Mouse (Mus musculus): ENCODE results near the gene Itgb4.
A peak's percentile ranks its signal among the peaks of the same experiment; 100 is the strongest.

The Itgb4 gene

DNA sequence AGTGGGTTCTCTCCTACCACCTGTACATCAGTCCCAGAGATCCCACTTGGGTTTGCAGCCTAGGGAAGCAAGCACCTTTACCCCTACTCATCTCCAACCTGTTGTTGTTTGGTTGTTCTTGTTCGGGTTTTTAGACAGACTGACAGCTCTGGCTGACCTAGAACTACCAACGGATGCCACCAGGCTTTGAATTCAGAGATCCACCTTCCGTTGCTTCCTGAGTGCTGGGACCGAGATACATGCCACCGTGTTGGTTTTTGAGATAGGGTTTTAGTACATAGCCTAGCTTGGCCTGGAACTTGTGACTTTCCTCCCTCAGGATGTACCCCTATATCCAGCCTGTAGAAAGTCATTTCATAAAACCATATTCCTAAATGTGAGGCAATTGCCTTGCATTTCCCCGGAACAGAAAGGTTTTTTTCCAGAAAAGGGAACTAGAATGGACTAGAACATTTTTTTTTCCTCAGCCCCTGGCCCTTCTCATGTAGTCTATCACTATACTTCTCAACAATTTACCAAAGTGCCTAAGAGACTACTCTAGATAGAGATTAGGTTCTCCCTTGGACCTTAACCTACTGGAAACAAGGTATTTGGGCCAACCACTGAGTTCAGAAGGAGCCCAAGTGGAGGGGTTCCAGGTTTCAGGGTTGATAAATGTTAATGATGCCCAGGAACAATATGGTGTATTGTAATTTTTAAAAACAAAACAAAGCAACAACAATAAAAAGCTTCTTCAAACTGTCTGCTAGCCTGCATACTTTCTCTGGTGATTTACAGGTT, 54.8 kb downstream of the Itgb4 start:
- DNase-seq, result no peak

GRCm38 (mm10) chr11:116030088-116030897, 55.8 kb downstream of the Itgb4 start, which contains the start of gene Unk:
TSS of gene Unk (plus strand) at chr11:116030322.
- peak; percentile 98 for DNase-seq

DNA sequence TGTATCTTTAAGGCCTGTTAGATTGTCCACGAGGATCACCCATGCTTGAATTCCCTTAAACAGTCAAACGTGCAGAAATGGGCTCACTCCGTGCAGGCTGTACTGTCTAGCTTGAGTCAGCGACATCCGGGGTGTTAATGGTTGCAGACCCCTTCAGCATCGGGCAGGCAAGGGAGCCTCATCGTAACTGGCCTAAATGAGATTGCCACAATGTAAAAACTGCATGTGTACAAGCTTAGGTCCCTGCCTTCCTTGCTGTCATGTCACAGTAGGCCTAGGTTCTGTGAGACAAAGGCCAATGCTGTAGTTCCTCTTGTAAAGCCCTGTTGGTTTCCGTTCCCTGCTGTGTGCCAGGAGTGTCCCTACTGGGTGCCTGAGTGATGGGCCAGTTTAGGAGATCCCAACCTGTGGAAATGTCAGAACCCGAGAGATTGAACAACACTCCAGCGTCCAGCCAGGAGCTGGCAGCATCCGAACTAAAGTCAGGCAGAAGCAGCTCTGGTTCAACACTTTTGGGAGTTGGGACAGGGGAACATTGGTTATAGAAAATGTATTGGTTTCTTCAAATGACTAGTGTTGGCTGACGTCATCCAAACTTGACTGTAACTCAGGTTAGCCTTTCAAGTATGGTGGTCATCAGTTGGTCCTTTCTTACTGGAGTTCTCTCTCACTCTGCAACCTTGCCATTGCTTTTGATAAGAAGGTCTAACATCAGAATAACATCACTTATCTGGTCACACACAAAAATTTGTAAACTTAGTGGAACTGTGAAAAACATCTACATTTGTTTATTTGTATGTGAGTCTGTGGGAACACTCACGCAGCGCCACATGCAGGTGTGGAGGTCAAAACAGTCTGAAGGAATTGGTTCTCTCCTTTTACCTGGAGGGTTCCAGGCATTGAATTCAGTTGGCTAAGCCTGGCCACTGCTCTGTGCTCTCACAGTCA, 56.7 kb downstream of the Itgb4 start:
- peak; percentile 50 for DNase-seq

- no peak for DNase-seq
Observed at GRCm38 (mm10) chr11:116034584-116034983, 60.1 kb downstream of the Itgb4 start.

DNA sequence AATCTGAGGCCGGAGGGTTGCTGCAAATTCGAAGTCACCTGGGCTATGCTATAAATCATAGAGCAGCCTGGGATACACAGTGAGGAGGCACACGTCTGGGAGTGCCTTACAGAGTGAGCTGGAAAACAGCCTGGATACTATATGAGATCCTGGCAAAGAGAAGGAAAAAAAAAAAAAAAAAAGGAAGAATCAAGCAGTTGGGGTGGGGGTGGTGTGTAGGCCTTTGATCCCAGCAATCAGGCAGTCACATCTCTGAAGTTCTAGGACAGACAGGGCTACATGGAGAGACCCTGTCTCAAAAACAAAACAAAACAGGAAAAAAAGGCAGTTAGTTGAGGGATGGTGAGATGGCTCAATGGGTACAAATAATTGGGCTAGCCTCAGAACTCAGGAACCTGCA, 62.2 kb downstream of the Itgb4 start:
- DNase-seq, result no peak

DNA sequence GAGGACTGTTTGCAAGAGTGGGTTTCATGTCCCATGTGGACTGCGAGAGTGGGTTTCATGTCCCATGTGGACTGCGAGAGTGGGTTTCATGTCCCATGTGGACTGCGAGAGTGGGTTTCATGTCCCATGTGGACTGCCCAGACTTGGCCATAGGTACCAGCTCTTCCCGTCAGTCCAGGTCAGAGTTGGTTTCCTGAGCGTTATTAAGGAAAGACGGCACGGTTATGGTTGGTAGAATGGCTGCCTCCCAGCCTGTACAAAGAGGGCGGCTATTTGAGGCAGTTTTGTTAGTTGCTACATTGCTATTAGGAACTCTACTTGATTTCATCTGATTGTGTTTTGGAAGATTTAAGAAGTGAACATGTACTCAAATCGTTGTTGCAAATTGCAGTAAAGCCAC, 63.3 kb downstream of the Itgb4 start:
- DNase-seq, result no peak

DNA sequence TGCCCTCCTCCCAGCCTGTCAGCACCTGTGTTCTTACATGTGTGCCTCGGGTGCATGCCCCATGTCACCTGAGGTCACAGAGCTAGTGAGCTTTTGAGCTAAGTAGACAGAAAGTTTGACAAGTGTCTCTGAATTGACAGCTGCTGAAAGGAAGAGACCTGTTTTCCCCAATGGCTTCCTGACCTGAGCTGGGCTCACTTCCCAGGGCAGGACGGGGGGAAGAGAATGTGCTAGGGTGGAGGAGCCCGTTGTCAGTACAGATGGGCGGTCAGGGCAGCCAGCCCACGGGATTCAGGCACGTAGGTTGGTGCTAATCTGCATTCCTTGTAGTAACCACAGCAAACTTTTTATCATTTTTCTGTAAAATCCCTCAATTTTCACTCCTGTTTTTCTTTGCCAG, 66.1 kb downstream of the Itgb4 start:
- no peak for DNase-seq

DNA sequence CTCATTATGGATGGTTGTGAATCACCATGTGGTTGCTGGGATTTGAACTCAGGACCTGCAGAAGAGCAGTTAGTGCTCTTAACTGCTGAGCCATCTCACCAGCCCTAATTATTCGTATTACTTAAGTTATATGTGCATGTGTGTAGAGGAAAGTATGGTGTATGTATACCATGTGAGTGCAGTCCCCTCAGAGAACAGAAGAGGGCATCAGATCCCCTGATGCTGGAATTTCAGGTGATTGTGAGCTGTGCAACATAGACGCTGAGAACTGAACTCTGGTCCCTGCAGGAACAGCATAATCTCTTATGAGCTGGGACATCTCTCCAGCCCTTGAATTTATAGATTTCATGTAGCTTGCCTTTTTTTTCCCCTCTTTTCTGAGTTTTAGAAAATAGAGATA, 67.3 kb downstream of the Itgb4 start:
- DNase-seq, result no peak

GRCm38 (mm10) chr11:116042372-116043138, 68.0 kb downstream of the Itgb4 start:
- no peak for DNase-seq

GRCm38 (mm10) chr11:116043286-116043685, 68.8 kb downstream of the Itgb4 start:
- DNase-seq, result no peak

DNA sequence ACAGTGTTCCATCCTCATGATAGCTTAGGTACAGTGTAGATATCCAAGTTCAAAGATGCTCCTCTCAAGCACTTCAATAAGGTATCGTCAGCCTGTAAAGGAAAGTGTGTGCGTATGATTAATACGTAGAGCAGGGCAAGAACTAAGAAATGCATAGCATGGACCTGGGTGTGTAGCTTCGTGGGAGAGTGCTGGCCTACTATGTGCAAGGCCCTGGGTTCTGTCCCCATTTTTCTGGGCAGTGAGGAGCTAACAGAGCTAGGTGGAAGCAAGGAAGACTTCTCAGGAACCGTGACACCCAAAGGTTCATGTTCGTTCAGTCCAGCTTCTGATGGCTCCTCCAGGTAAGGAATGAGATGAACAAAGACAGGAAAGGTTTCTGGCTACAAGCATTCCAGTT, 70.7 kb downstream of the Itgb4 start:
- DNase-seq, result no peak

DNA sequence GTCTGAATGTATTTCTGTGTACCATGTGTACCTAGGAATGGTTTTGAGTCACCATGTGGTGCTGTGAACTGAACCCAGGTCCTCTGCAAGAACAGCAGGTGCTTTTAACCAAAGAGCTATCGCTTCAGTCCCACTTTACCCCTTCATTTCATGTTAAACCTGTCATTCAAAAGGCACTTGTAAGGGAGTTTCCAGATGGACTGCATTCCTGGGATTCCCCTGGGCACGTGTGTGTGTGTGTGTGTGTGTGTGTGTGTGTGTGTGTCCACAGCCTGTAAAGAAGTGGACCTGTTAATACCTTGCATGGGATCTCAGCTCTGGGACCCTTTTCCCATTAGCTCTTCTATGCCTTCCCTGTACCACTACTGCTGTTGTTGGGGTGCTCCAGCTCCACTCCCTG, 75.1 kb downstream of the Itgb4 start:
- DNase-seq, result no peak

DNA sequence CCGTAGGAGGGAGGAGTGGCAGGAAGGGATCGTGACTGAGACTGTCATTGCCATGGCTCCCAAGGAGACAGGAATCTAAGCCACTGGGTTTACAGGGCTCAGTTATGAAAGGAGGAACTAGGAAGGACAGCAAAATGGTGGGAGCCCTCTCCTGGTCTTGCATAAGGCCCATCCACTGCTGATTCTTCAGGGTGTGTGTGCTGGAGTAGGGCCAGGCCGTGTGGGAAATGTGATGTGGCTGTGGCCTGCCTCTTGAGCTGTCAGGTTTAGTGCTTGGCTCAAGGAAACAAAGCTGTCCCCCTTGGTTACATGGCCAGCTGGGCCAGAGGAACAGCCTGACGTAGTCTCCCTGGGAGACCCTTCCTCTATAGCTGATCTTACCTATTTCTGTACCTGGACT, 75.7 kb downstream of the Itgb4 start:
- DNase-seq, result no peak

DNA sequence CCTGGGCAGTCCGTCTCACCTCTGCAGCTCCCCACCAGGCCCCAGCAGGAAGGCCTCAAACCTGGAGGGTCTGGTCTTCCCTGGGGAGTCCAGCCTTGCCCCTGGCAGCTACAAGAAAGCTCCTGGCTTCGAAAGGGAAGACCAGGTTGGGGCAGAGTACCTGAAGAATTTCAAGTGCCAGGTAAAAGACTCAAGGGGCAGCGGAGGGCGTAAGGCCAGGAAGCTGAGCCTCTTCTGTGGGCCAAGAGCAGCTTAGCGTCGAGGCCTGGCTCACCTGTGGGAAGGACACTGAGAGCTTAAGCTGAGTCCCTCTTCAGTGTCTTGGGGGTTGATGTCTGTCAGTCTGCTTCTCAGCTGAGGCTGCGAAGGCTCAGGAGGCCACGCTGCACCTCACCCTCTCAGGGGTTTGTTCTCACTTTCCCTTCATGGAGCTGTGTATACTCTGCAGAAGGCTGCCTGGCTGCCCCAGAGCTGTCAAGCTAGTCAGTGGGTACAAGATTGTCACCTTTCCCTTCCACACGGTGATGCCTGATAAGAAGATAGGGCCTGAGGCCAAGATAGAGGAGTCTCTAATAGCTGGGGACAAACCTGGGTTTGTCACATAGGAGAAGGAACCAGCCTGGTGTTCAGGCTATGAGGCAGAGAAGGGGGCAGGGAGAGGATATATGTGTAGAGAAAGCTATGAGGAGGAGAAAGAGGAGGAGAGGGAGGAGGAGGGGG, 79.2 kb downstream of the Itgb4 start:
- DNase-seq, result no peak

DNA sequence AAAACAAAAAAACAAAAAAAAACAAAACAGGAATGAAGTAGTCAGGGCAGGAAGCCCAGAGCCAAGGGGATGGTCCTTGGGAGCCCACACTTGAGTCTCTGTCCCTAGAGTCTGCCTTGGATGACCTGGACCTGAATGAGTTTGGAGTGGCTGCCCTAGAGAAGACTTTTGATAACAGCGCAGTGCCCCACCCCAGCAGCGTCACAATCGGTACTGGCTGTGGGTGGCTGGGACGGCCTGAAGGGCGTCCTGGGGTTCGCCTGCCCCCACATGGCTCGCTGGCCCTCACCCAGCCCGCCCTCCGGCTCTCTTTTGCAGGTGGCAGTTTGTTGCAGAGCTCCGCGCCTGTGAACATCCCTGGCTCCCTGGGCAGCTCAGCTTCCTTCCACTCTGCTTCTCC, 81.4 kb downstream of the Itgb4 start:
- DNase-seq, result no peak

DNA sequence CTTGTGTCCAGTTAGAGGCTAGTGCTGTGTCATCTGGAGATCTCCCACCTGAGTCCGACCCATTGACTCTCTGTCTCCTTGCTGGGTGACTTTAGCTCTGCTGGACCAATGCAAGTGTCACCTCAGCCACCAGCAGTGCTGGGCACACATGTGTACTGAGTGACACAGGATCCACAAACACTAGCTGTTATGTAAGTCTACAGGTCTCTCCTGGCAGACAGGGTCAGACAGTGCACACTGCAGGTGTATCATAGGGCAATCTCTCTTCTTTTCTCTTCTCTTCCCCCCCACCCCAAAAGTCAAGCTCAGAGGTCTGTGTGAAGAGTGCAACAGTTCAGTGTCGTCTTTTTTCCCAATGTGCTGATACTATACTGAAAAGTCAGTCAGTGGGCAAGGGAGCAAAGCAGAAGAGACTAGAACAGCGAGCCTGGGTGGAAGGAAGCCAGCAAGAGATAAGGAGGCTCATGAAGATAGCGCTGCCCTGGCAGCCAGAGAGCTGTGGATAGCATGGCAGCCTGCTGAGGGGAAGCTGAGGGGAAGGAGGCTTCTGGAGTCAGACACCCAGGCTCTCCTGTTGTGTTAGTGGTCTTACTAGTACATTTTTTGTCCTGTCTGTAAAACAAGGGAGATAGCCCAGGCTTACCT, 82.8 kb downstream of the Itgb4 start:
- no peak for DNase-seq
